Mouse (Mus musculus): ENCODE measurements around the gene Rasa3. TPM values are rescaled to one million over a fixed set of nuclear protein-coding genes. Genes with fewer than 3 reads are reported as not detected.

The Rasa3 gene
- polyA plus RNA-seq, 2 experiments = 10.1 to 15.8 TPM

- WGBS (ENCODE audit: insufficient replicate concordance) = 67% methylated on average over 8 of the region's 8 CpGs
- ATAC-seq (ENCODE audit: insufficient read depth) (no peak), DNase-seq (ENCODE audit: low read depth in 3 of 3, low spot score in 3 of 3) (no peak)
- peaks cover 0 to 4% of the 10 kb centered on the region in 2 experiments; a peak in 1 of 4 replicates for H3K4me1 ChIP-seq (replicated peaks; ENCODE audit: control insufficient read depth in 2 of 2, insufficient read depth in 2 of 2, low read length in 1 of 2)
- no peak overlapping the region for H3K27ac ChIP-seq
- no peak overlapping the region for H3K4me3 ChIP-seq (ENCODE audit: insufficient read depth in 1 of 2, low read depth in 2 of 2, low read length in 2 of 2)
- no peaks in the 10 kb centered on the region for H3K9me3 ChIP-seq (ENCODE audit: control insufficient read depth, low read length)
- H3K4me2 ChIP-seq (ENCODE audit: low read depth) = no peak overlapping the region
- H3K27me3 ChIP-seq (ENCODE audit: control insufficient read depth, insufficient read depth, low read length) = no peaks in the 10 kb centered on the region
- TF ChIP-seq EP300 (IDR thresholded peaks at IDR 0.05; ENCODE audit: low read depth) = no peak
- no peak overlapping the region for H3K9ac ChIP-seq (replicated peaks)
- no peaks in the 10 kb centered on the region for H3K36me3 ChIP-seq (replicated peaks; ENCODE audit: control insufficient read depth, insufficient read depth, low read depth)
Measured at GRCm38 (mm10) chr8:13533123-13533522, 144.3 kb downstream of the Rasa3 start.

DNA sequence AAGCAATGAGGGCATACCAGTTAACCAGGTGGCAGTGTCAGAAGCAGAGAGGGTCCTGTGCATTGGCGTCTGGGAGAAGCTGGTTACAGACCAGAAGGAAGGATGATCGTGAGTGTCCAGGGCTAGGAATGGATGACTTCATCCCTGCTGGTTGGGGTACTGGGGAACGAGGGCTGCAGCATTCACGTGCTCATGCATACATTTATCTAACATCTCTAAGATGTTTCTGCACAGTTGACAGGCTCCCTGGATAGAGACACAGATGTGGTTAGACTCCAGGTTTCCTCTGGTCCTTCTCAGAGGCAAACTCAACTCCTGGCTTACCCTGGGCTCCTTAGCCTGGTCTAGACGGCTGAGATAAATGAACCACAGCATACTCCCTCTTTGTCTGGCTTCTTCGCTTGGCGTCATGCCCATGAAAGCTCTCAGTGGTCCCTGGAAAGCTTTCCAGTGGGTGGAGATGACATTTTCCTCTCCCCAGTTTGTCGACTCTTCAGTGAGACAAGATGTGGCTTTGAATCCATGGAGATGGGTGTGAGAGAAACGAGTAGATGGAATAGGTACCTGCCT lies 145.7 kb downstream of the Rasa3 start:
- no peak for ATAC-seq (ENCODE audit: insufficient read depth)
- TF ChIP-seq EP300 (IDR thresholded peaks at IDR 0.05; ENCODE audit: low read depth) (no peak), CTCF (IDR thresholded peaks at IDR 0.05; ENCODE audit: low read depth) (no peak)
- Histone ChIP-seq H3K4me3 (ENCODE audit: insufficient read depth in 1 of 2, low read depth in 2 of 2, low read length in 2 of 2) (no peak overlapping the region), H3K4me1 (replicated peaks; ENCODE audit: control insufficient read depth in 2 of 2, insufficient read depth in 2 of 2, low read length in 1 of 2) (peaks cover 0 to 4% of the 10 kb centered on the region in 2 experiments; a peak in 1 of 4 replicates), H3K9ac (replicated peaks) (no peak overlapping the region), H3K27me3 (ENCODE audit: control insufficient read depth, insufficient read depth, low read length) (no peaks in the 10 kb centered on the region), H3K36me3 (replicated peaks; ENCODE audit: control insufficient read depth, insufficient read depth, low read depth) (no peaks in the 10 kb centered on the region), H3K9me3 (ENCODE audit: control insufficient read depth, low read length) (no peaks in the 10 kb centered on the region), H3K27ac (no peak overlapping the region), H3K4me2 (ENCODE audit: low read depth) (no peak overlapping the region)
- 49% methylated on average over 9 of the region's 9 CpGs for WGBS (ENCODE audit: insufficient replicate concordance)
- DNase-seq (ENCODE audit: low read depth in 3 of 3, low spot score in 3 of 3) = no peak

DNA sequence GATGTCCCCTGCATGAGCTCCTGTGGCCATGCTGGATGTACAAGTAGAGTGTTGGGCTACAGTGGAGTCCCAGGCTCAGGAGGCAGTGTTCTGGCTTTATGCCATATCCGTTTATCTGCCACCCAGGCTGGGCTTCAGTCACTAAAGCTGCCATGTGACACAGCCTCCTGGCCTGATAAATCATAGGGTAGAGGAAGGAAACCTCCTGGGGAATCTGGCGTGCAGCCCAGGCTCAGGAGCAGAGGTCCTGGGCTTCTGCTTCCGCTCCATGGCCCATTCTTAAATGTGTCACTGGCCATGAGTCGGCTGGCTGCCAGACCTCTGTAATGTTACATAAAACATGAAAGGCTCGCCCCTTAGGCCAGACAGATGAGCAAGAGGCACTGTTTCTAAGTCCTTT lies 146.5 kb downstream of the Rasa3 start:
- H3K4me1 ChIP-seq (replicated peaks; ENCODE audit: control insufficient read depth in 2 of 2, insufficient read depth in 2 of 2, low read length in 1 of 2) = peaks cover 0 to 4% of the 10 kb centered on the region in 2 experiments; a peak in 1 of 4 replicates
- no peaks in the 10 kb centered on the region for H3K9me3 ChIP-seq (ENCODE audit: control insufficient read depth, low read length)
- TF ChIP-seq CTCF (IDR thresholded peaks at IDR 0.05; ENCODE audit: low read depth) (no peak), EP300 (IDR thresholded peaks at IDR 0.05; ENCODE audit: low read depth) (no peak)
- no peak for DNase-seq (ENCODE audit: low read depth in 3 of 3, low spot score in 3 of 3)
- WGBS (ENCODE audit: insufficient replicate concordance) = 31% methylated on average over 5 of the region's 5 CpGs
- no peak overlapping the region for H3K4me2 ChIP-seq (ENCODE audit: low read depth)
- H3K27me3 ChIP-seq (ENCODE audit: control insufficient read depth, insufficient read depth, low read length) = no peaks in the 10 kb centered on the region
- no peak overlapping the region for H3K27ac ChIP-seq
- no peak overlapping the region for H3K4me3 ChIP-seq (ENCODE audit: insufficient read depth in 1 of 2, low read depth in 2 of 2, low read length in 2 of 2)
- ATAC-seq (ENCODE audit: insufficient read depth) = peak; percentile 33; the same call in 1 of the 2 replicates
- no peak overlapping the region for H3K9ac ChIP-seq (replicated peaks)
- no peaks in the 10 kb centered on the region for H3K36me3 ChIP-seq (replicated peaks; ENCODE audit: control insufficient read depth, insufficient read depth, low read depth)

DNA sequence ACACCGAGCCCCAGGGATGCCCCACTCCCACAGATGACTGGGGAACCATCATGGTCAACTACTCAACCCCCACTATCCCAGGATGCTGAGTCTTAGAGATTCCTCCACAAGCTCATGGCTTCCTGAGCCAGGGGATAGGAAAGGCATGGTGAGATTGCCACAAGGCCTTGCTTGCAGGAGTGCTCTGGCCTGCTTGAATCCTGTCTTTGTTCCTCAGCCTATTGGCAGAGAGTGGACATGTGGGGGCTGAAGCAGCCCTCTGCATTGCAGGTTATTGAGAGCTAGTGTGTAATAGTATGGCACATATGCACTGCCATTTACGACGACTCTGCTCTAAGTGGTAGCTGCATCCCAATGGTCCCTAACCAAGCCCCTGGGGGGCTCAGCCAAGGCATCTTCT lies 147.0 kb downstream of the Rasa3 start:
- no peak for TF ChIP-seq EP300 (IDR thresholded peaks at IDR 0.05; ENCODE audit: low read depth)
- no peak for TF ChIP-seq CTCF (IDR thresholded peaks at IDR 0.05; ENCODE audit: low read depth)
- Histone ChIP-seq H3K9me3 (ENCODE audit: control insufficient read depth, low read length) (no peaks in the 10 kb centered on the region), H3K9ac (replicated peaks) (no peak overlapping the region), H3K36me3 (replicated peaks; ENCODE audit: control insufficient read depth, insufficient read depth, low read depth) (no peaks in the 10 kb centered on the region), H3K4me3 (ENCODE audit: insufficient read depth in 1 of 2, low read depth in 2 of 2, low read length in 2 of 2) (no peak overlapping the region), H3K4me1 (replicated peaks; ENCODE audit: control insufficient read depth in 2 of 2, insufficient read depth in 2 of 2, low read length in 1 of 2) (peaks cover 0 to 4% of the 10 kb centered on the region in 2 experiments; a peak in 1 of 4 replicates), H3K4me2 (ENCODE audit: low read depth) (no peak overlapping the region), H3K27ac (no peak overlapping the region), H3K27me3 (ENCODE audit: control insufficient read depth, insufficient read depth, low read length) (no peaks in the 10 kb centered on the region)
- no peak for ATAC-seq (ENCODE audit: insufficient read depth)
- 60% methylated on average over 3 of the region's 3 CpGs for WGBS (ENCODE audit: insufficient replicate concordance)
- no peak for DNase-seq (ENCODE audit: low read depth in 3 of 3, low spot score in 3 of 3)

DNA sequence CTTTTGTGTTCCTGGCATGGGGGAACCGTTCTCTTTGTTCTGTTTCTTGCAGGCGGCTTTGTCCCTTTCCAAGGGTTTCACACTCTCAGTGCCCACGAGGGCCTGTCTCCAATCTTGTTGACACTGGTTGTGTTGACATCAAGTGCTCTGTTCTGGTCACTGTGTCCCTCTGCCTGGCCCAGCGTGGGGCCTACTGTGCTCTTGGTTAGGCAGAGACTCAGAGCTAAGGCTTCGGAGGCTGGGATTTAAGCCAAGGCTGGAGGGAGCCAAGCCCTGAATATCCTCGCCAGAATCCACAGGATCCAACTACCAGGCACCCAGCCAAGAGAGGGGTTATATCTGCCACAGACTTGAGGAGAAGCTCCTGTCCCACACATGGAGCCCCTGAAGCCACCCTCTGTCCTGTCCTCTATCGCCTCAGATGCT lies 147.5 kb downstream of the Rasa3 start:
- 66% methylated on average over 7 of the region's 7 CpGs for WGBS (ENCODE audit: insufficient replicate concordance)
- H3K4me3 ChIP-seq (ENCODE audit: insufficient read depth in 1 of 2, low read depth in 2 of 2, low read length in 2 of 2) = no peak overlapping the region
- no peaks in the 10 kb centered on the region for H3K9me3 ChIP-seq (ENCODE audit: control insufficient read depth, low read length)
- no peak overlapping the region for H3K27ac ChIP-seq
- peaks cover 0 to 4% of the 10 kb centered on the region in 2 experiments; a peak in 1 of 4 replicates for H3K4me1 ChIP-seq (replicated peaks; ENCODE audit: control insufficient read depth in 2 of 2, insufficient read depth in 2 of 2, low read length in 1 of 2)
- H3K9ac ChIP-seq (replicated peaks) = no peak overlapping the region
- DNase-seq (ENCODE audit: low read depth in 3 of 3, low spot score in 3 of 3) (no peak), ATAC-seq (ENCODE audit: insufficient read depth) (no peak)
- TF ChIP-seq CTCF (IDR thresholded peaks at IDR 0.05; ENCODE audit: low read depth) (no peak), EP300 (IDR thresholded peaks at IDR 0.05; ENCODE audit: low read depth) (no peak)
- H3K36me3 ChIP-seq (replicated peaks; ENCODE audit: control insufficient read depth, insufficient read depth, low read depth) = no peaks in the 10 kb centered on the region
- H3K27me3 ChIP-seq (ENCODE audit: control insufficient read depth, insufficient read depth, low read length) = no peaks in the 10 kb centered on the region
- H3K4me2 ChIP-seq (ENCODE audit: low read depth) = no peak overlapping the region

All from liver, embryonic 14.5 days (tissue).